Mouse (Mus musculus) midbrain, embryonic 12.5 days (tissue): ENCODE measurements around the gene Gm10322. TPM values are rescaled to one million over a fixed set of nuclear protein-coding genes. Genes with fewer than 3 reads are reported as not detected.
A peak's percentile ranks its signal among the peaks of the same experiment; 100 is the strongest.

Experiments used
- ATAC-seq: fragments of 200-750 bp; cut with Nextera tagmentation; 2 replicates; pipeline ENCODE4 v1.8.0; 2017; ENCODE audit warnings: low read depth, moderate TSS enrichment, moderate library complexity; ENCODE audit not compliant: low FRiP score
- H3K27ac ChIP-seq: fragments of 300-500 bp; sonication (generic); replicated peaks from 2 replicates; pipeline ENCODE4 v1.5.1; 2016; ENCODE audit warnings: mild to moderate bottlenecking
- H3K27me3 ChIP-seq: fragments of 300-500 bp; sonication (generic); 2 replicates; pipeline ENCODE4 v1.6.1; 2016; ENCODE audit warnings: mild to moderate bottlenecking
- H3K36me3 ChIP-seq: fragments of 300-500 bp; sonication (generic); 2 replicates; pipeline ENCODE4 v1.6.1; 2016
- H3K4me1 ChIP-seq: fragments of 300-500 bp; sonication (generic); 2 replicates; pipeline ENCODE4 v1.6.1; 2016
- H3K4me2 ChIP-seq: fragments of 300-500 bp; sonication (generic); replicated peaks from 2 replicates; pipeline ENCODE4 v1.6.1; 2016; ENCODE audit warnings: mild to moderate bottlenecking, moderate library complexity
- H3K4me3 ChIP-seq: fragments of 300-500 bp; sonication (generic); 2 replicates; pipeline ENCODE4 v1.5.1; 2016; ENCODE audit warnings: mild to moderate bottlenecking
- H3K9ac ChIP-seq: fragments of 300-500 bp; sonication (generic); replicated peaks from 2 replicates; pipeline ENCODE4 v1.6.1; 2016; ENCODE audit warnings: mild to moderate bottlenecking, moderate library complexity
- H3K9me3 ChIP-seq: fragments of 300-500 bp; sonication (generic); 2 replicates; pipeline ENCODE4 v1.6.1; 2016; ENCODE audit warnings: mild to moderate bottlenecking
- WGBS: fragments of 180-500 bp; shearing (Covaris S2); methylation state at CpG from one replicate; pipeline ENCODE4 v1.1.7; 2016; 5-methylcytosine and 5-hydroxymethylcytosine counted together
- polyA plus RNA-seq: library from polyadenylated mRNA; unstranded; fragments of >200 nt; fragmentation: Nextera tagmentation; extraction: Ambion mirVana; gene quantifications from 2 replicates; pipeline ENCODE4 v1.2.1, GENCODE M21; 2016

The Gm10322 gene
- not detected in 2 replicates for polyA plus RNA-seq

DNA sequence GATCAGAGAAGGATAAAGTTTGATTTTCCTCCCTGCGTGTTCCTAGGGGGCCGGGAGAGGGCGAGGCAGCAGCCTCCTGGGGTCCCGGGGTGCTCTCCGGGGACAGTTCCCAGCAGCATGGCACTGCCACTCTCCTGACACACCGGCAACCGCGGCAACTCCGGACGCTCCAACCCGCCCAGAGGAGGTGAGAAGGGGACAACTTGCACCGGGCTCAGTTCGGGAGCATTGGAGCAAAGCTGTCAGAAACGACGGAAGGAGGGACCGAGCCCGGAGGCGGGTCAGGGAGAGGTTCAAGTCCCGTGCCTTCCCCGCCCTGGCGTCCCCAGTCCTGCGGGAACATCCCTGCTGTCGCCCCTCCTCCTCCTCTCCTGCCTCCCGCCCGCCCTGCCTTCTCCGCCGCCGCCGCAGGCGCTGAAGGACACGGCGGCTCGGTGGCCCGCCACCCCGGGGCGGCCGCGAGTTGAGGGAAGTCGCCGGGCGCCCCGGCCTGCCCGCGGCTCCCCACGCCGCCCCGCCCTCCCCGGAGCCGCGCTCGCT is at the start of gene Gm10322:
Gene Gm10322 (plus strand): TSS at position 83 of the 540 bp plus-strand sequence.
- Histone ChIP-seq H3K4me1 (peaks cover 16% of the 10 kb centered on the region), H3K4me3 (peak within 1 kb of the TSS; percentile 94), H3K9ac (peak within 1 kb of the TSS; percentile 89), H3K27ac (peak within 1 kb of the TSS; percentile 90), H3K27me3 (peaks cover 5% of the 10 kb centered on the region), H3K9me3 (no peaks in the 10 kb centered on the region), H3K4me2 (peak within 1 kb of the TSS; percentile 83), H3K36me3 (no peaks in the 10 kb centered on the region)
- peak; percentile 82 for ATAC-seq
- 1% methylated on average over 37 of the region's 51 CpGs for WGBS

- Histone ChIP-seq H3K27ac (no peak overlapping the region), H3K4me2 (no peak overlapping the region), H3K27me3 (no peaks in the 10 kb centered on the region), H3K9me3 (no peaks in the 10 kb centered on the region), H3K4me1 (peaks cover 11% of the 10 kb centered on the region), H3K36me3 (no peaks in the 10 kb centered on the region), H3K4me3 (no peak overlapping the region), H3K9ac (no peak overlapping the region)
- no peak for ATAC-seq
- WGBS: 97% methylated on average over 13 of the region's 13 CpGs
Observed at GRCm38 (mm10) chr10:59566968-59567367, 48.9 kb upstream of the Gm10322 start.

DNA sequence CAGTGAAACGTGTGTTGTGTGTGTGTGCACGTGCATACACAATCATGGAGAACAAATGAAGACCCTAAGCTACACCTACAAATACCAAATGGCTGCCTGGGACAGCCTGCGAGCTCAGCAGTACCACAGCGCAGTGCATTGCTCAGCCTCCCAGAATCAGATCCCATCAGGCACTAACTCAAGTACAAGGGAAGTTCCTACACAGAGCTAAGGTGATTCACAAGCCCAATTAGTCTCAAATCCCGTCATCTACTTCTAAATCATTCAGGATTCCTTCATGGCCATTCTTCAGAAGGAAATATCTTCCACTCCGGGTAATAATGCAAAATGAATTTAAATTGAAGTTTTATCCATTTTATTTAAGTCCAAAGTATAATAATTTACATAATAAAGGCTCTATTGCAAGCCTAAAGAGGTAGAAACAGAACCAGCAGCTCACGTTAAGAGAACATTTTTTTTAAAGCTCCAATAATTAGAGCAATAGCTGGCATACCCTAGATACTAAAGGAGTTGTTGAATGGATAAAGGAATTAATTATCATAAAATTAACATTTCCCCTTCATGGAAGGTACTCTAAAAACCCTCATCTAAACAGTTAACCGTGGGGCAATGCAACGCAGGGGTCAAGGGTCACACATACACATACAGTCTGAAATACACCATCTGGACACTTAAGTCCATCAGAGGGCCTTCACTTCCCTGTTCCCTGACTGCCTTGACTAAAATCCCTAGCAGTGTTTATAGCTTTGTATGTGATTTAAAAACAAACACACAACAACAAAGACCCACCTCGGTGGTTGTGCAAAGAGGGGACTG is 47.0 kb upstream of the Gm10322 start:
- WGBS: 68% methylated on average over 10 of the region's 10 CpGs
- Histone ChIP-seq H3K9ac (no peak overlapping the region), H3K27ac (no peak overlapping the region), H3K36me3 (no peaks in the 10 kb centered on the region), H3K4me2 (no peak overlapping the region), H3K27me3 (no peaks in the 10 kb centered on the region), H3K9me3 (peaks cover 5% of the 10 kb centered on the region; the same call in 1 of the 2 replicates), H3K4me1 (peaks cover 11% of the 10 kb centered on the region), H3K4me3 (no peak overlapping the region)
- no peak for ATAC-seq

- Histone ChIP-seq H3K36me3 (no peaks in the 10 kb centered on the region), H3K27ac (no peak overlapping the region), H3K4me2 (no peak overlapping the region), H3K9me3 (peaks cover 9% of the 10 kb centered on the region), H3K4me3 (no peak overlapping the region), H3K27me3 (no peaks in the 10 kb centered on the region), H3K4me1 (peaks cover 11% of the 10 kb centered on the region), H3K9ac (no peak overlapping the region)
- ATAC-seq: no peak
- WGBS: 76% methylated on average over 1 of the region's 1 CpGs
Observed at GRCm38 (mm10) chr10:59569481-59569869, 46.4 kb upstream of the Gm10322 start.

- Histone ChIP-seq H3K27ac (no peak overlapping the region), H3K36me3 (no peaks in the 10 kb centered on the region), H3K4me3 (no peak overlapping the region), H3K9ac (no peak overlapping the region), H3K4me2 (no peak overlapping the region), H3K9me3 (peaks cover 9% of the 10 kb centered on the region), H3K4me1 (peaks cover 11% of the 10 kb centered on the region), H3K27me3 (no peaks in the 10 kb centered on the region)
- no peak for ATAC-seq
- 89% methylated on average over 6 of the region's 6 CpGs for WGBS
Observed at GRCm38 (mm10) chr10:59570360-59570759, 45.5 kb upstream of the Gm10322 start.

DNA sequence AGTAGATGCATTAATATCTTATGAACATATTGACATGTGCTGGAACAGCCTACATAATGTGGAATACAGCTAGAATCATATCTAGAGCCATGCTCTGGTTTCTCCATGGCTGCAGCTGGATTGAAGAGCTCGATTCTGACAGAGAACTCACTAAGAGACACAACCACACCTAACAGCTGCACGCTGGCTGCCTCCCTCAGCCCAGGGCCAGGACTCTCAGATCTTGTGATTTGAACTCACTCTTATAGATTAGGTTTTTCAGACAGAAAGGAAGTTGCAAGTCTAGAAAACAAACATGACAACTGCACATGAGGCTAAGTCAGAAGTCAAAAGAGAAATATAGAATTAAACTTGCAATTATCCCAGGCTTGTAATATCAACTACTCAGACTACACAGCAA is 45.1 kb upstream of the Gm10322 start:
- Histone ChIP-seq H3K9me3 (peaks cover 9% of the 10 kb centered on the region), H3K27ac (no peak overlapping the region), H3K27me3 (no peaks in the 10 kb centered on the region), H3K4me2 (no peak overlapping the region), H3K4me1 (peaks cover 11% of the 10 kb centered on the region), H3K36me3 (no peaks in the 10 kb centered on the region), H3K4me3 (no peak overlapping the region), H3K9ac (no peak overlapping the region)
- ATAC-seq: no peak
- 79% methylated on average over 2 of the region's 2 CpGs for WGBS

- no peaks in the 10 kb centered on the region for H3K27me3 ChIP-seq
- no peak for ATAC-seq
- H3K4me3 ChIP-seq: no peak overlapping the region
Observed at GRCm38 (mm10) chr10:59571273-59571672, 44.6 kb upstream of the Gm10322 start.

GRCm38 (mm10) chr10:59571964-59572363 is 43.9 kb upstream of the Gm10322 start:
- H3K4me3 ChIP-seq: no peak overlapping the region
- peaks cover 11% of the 10 kb centered on the region for H3K4me1 ChIP-seq
- H3K9me3 ChIP-seq: peaks cover 9% of the 10 kb centered on the region
- no peaks in the 10 kb centered on the region for H3K27me3 ChIP-seq
- H3K27ac ChIP-seq: no peak overlapping the region
- no peak overlapping the region for H3K4me2 ChIP-seq
- no peak overlapping the region for H3K9ac ChIP-seq
- no peaks in the 10 kb centered on the region for H3K36me3 ChIP-seq
- 85% methylated on average over 5 of the region's 5 CpGs for WGBS
- no peak for ATAC-seq

More at GRCm38 (mm10) chr10:59571273-59571672, 44.6 kb upstream of the Gm10322 start:
- peaks cover 9% of the 10 kb centered on the region for H3K9me3 ChIP-seq
- H3K36me3 ChIP-seq: no peaks in the 10 kb centered on the region
- WGBS: 95% methylated on average over 4 of the region's 4 CpGs
- H3K4me1 ChIP-seq: peaks cover 11% of the 10 kb centered on the region
- H3K9ac ChIP-seq: no peak overlapping the region
- no peak overlapping the region for H3K4me2 ChIP-seq
- H3K27ac ChIP-seq: no peak overlapping the region

- no peak overlapping the region for H3K4me2 ChIP-seq
- no peak overlapping the region for H3K4me3 ChIP-seq
- H3K9ac ChIP-seq: no peak overlapping the region
- 60% methylated on average over 5 of the region's 5 CpGs for whole genome bisulfite sequencing
- H3K27ac ChIP-seq: no peak overlapping the region
- H3K27me3 ChIP-seq: no peaks in the 10 kb centered on the region
- peaks cover 9% of the 10 kb centered on the region for H3K9me3 ChIP-seq
- ATAC-seq: no peak
- peaks cover 8% of the 10 kb centered on the region for H3K4me1 ChIP-seq
- no peaks in the 10 kb centered on the region for H3K36me3 ChIP-seq
Observed at GRCm38 (mm10) chr10:59576305-59576704, 39.6 kb upstream of the Gm10322 start.

GRCm38 (mm10) chr10:59577871-59578801 is 37.7 kb upstream of the Gm10322 start:
- H3K4me2 ChIP-seq: no peak overlapping the region

DNA sequence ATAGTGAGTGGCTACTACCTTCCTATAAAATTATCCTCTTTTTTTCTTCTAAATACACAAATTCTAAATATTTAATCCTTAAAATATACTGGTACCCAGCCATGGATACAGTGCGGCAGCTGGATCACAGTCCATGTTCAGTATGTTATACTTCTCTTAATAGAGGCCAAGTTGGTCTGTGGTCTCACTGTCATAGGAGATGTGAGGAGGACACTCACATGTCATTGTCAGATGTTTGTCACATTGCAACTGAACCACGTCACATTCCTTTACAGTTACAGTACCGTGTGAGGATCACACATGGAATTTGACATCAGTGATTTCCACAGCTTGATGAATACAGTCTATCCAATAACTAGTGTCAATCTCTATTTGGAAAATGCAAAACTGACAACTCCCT is 36.2 kb upstream of the Gm10322 start:
- Histone ChIP-seq H3K4me1 (peaks cover 13% of the 10 kb centered on the region), H3K27me3 (no peaks in the 10 kb centered on the region), H3K4me3 (no peak overlapping the region), H3K9ac (no peak overlapping the region), H3K36me3 (0 out of 2 replicates have a peak, but pooled peaks cover 6% of the 10 kb centered on the region), H3K4me2 (no peak overlapping the region), H3K27ac (no peak overlapping the region), H3K9me3 (no peaks in the 10 kb centered on the region)
- 91% methylated on average over 3 of the region's 3 CpGs for WGBS
- ATAC-seq: no peak

More at GRCm38 (mm10) chr10:59577871-59578801, 37.7 kb upstream of the Gm10322 start:
- Histone ChIP-seq H3K4me1 (peaks cover 13% of the 10 kb centered on the region), H3K4me3 (no peak overlapping the region), H3K36me3 (0 out of 2 replicates have a peak, but pooled peaks cover 4% of the 10 kb centered on the region), H3K9me3 (peaks cover 6% of the 10 kb centered on the region), H3K27ac (no peak overlapping the region), H3K9ac (no peak overlapping the region), H3K27me3 (no peaks in the 10 kb centered on the region)
- WGBS: 71% methylated on average over 12 of the region's 12 CpGs
- no peak for ATAC-seq
